Mouse (Mus musculus) myocyte (in vitro differentiated cells): ENCODE measurements at regions not wholly inside any gene's neighbourhood (a gene's known extent, or its start where the extent isn't known, plus 50 kb on each side); places are given as distances from the start of the nearest gene placed in this dataset.

ENCODE experiments used
- CEBPB ChIP-seq: IDR thresholded peaks from 2 replicates; pipeline ENCODE4 v1.6.1; 2011; ENCODE audit warnings: mild to moderate bottlenecking, moderate library complexity; ENCODE audit not compliant: poor library complexity, insufficient read depth, severe bottlenecking
- E2F4 ChIP-seq: IDR thresholded peaks from one replicate; pipeline ENCODE4 v1.6.1; 2011; ENCODE audit warnings: mild to moderate bottlenecking, control low read depth, moderate library complexity; ENCODE audit not compliant: insufficient read depth
- MAX ChIP-seq: IDR thresholded peaks from one replicate; pipeline ENCODE4 v1.6.1; 2011; ENCODE audit warnings: low read depth, mild to moderate bottlenecking, control low read depth
- MYOD1 ChIP-seq, 3 experiments: IDR thresholded peaks; one replicate each; pipeline ENCODE4 v1.6.1; 2011; ENCODE audit warnings: control low read depth in 2 of 3, low read depth in 2 of 3, mild to moderate bottlenecking in 2 of 3, moderate library complexity in 1 of 3; ENCODE audit not compliant: insufficient read length in 2 of 3, control insufficient read depth in 1 of 3
- MYOG ChIP-seq, 3 experiments: IDR thresholded peaks; one replicate each; pipeline ENCODE4 v1.6.1; 2011; ENCODE audit warnings: control low read depth in 2 of 3, low read depth in 2 of 3, mild to moderate bottlenecking in 2 of 3; ENCODE audit not compliant: insufficient read length in 2 of 3, control insufficient read depth in 1 of 3, insufficient read depth in 1 of 3
- POLR2A ChIP-seq: IDR thresholded peaks from one replicate; pipeline ENCODE4 v1.6.1; 2011; ENCODE audit warnings: low read depth, mild to moderate bottlenecking, control low read depth, moderate library complexity; ENCODE audit not compliant: insufficient read length
- POLR2AphosphoS2 ChIP-seq: IDR thresholded peaks from one replicate; pipeline ENCODE4 v1.6.1; 2011; ENCODE audit warnings: low read depth, control low read depth; ENCODE audit not compliant: insufficient read length

DNA sequence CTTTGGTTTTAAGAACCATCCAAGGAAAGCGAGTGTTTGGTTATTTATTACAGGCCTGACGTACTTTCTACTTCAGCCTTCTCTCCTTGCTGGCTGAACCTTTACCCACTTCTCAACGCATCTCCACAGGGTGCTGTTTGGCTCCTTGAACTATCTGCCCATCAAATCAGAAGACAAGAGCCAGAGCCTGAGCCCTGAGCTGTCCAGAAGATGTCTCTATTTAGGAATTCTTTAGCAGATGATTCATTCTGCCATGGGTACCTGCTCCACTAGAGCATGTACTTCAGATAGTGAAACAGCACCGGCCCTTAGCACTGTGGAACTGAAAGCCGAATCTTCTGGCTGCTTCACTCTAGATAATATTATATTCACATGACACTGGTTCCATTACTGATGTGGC is 102.1 kb upstream of the Ghitm start:
- TF ChIP-seq CEBPB (no peak), MYOD1 (IDR thresholded peaks at IDR 0.05; ENCODE audit: control insufficient read depth in 1 of 3, insufficient read length in 2 of 3, low read depth in 2 of 3) (no peak), POLR2A (no peak), MAX (no peak), MYOG (IDR thresholded peaks at IDR 0.05; ENCODE audit: control insufficient read depth in 1 of 3, insufficient read depth in 1 of 3, insufficient read length in 2 of 3, low read depth in 2 of 3) (no peak), E2F4 (no peak), POLR2AphosphoS2 (no peak)
